Mouse (Mus musculus): ENCODE data around the gene 1700067K01Rik.
A peak's percentile ranks its signal among the peaks of the same experiment; 100 is the strongest.

1700067K01Rik gene

DNA sequence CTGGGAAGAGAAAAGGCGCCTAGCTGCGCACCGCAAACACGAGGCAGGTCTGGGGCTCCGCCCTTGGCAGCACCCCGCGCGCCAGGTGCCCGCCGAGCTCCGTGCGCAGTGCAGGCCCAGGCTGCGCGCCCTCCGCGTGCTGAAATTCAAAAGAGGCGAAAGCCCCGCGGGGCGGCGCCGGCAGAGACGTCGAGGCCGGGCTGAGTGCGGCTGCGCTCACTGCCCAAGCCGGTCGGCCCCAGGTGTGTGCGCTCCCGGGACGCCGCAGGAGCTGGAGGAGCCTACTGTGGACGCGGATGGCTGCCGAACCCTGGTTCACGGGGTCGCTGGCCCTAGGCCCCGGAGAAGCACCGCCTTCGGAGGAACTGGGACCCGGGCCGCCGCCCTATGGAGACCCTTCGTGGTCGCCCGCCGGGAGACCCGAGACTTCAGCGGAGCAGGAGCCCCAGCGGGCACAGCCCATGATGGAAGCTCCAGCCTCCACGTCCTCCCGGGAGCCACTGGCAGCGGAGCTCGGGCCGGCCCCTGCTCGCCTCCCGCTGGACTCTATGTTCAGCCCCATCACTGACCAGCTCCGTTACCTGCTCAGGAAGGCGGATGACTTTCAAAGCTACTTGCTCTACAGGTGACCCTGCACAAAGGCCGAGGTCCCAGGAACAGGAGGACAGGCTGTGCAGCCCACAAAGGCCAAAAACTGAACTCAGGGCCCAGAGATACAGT lies at the start of gene 1700067K01Rik:
TSS of gene 1700067K01Rik (plus strand) at position 222 of the 720 bp plus-strand sequence.
- DNase-seq = no peak

GRCm38 (mm10) chr8:83954749-83955105 lies 46.6 kb upstream of the 1700067K01Rik start:
- DNase-seq = no peak

DNA sequence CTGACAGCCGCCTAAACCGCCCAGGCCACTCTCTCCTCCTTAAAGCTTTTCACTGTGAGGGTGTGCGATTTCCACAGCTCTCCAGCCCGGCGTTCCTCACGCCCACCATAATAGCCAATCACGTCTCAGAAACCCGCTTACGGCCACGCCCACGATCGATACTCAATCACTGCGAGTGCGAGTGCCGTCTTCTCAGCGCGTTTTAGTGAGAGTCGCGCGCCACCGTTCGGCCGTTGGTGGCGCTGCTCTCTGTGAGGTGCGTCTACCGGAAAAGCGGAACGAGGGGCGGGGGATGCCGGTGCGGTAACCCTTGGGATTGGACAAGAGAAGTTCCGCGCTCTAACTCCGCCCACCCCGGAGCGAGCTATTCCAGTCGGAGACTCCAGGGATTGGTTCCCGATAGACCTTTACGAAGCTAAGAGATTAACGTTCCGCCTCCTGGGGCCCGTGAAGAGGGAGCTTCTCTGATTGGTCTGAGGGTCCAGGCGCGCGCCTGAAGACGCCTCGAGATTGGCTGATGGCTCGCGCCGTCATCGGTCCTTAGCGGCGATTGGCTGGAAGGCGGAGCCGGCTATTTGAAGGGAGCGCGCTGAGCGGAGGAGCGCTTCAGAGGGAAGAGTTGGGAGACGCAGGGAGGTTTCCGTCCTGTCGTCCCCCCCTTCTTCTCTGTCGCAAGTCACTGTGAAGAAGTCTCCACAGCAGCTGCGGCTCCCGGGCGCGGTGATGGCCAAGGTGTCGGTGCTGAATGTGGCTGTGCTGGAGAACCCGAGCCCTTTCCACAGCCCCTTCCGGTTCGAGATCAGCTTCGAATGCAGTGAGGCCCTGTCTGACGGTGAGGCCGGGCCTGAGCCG lies 46.0 kb upstream of the 1700067K01Rik start, which contains the start of the genes Gm10644 and Asf1b:
TSS of gene Gm10644 (minus strand) at position 100 of the 852 bp plus-strand sequence.
TSS of gene Asf1b (plus strand) at position 402 of the 852 bp plus-strand sequence.
- peak; percentile 100 for DNase-seq

DNA sequence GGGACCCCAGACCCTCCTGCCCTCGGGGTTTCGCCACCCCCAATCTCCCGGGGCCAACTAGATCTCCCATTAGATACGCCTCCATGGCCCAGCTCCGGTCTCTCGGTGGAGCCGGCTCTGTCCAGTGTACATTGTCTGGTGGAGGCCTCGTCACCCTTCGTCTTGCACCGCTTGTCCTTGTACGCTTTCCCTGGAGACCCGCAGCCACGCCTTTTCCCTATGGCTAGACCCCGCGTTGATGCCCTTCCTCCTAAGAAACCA lies 45.4 kb upstream of the 1700067K01Rik start:
- no peak for DNase-seq

- DNase-seq = peak; percentile 52
Measured at GRCm38 (mm10) chr8:83956789-83957188, 44.5 kb upstream of the 1700067K01Rik start.

DNA sequence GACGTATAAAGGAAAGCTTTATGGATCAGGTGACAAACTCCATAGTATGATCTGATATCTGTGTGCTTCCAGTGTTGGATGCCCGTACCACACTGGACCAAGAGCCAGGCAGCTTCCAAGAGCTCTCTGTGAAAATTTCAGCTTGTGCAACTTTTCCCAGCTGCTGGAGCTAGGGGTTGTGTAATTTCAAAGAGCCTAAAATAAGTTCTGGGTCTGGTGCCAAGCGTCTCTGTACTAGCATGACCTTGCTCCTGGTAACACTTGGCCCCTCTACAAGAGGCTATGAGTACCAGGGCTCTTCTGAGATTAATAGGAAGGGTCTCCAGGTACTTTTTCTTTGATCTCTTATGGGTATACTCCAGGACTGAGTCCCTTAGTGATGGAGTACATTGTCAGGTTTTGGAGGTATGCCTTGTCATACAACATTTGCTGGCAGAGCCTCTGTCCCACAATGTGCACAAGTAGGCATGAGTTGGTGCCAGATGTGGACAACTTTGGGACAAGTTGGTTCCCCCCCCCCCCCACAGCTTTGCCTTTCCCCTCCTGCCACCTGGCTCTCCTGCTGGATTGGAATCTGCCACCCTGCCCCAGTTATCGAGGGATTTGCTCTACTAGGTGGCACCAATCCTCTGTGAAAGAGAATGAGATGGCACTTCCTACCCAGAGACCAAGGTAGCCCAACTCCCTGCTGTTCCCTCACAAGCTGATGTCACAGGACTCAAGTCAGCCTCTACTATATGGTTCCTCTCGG lies 37.1 kb upstream of the 1700067K01Rik start:
- no peak for DNase-seq

DNA sequence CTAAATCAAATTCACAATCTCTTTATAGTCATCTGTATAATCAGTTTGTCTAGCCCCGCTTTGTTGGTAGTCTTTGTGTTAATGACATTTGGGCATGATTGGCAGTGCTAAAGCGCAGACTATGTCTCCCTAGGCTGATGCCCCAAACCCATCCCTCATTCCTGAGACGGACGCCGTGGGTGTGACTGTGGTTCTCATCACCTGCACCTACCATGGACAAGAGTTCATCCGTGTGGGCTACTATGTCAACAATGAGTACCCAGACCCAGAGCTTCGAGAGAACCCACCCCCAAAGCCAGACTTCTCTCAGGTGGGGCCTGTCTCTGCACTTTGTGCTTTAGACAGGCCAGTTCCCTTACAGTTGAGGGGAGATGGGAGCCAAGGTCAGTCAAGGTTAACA lies 33.6 kb upstream of the 1700067K01Rik start:
- DNase-seq = no peak

GRCm38 (mm10) chr8:83971121-83971520 lies 30.2 kb upstream of the 1700067K01Rik start:
- no peak for DNase-seq

GRCm38 (mm10) chr8:83971661-83972060 lies 29.6 kb upstream of the 1700067K01Rik start:
- DNase-seq = no peak

DNA sequence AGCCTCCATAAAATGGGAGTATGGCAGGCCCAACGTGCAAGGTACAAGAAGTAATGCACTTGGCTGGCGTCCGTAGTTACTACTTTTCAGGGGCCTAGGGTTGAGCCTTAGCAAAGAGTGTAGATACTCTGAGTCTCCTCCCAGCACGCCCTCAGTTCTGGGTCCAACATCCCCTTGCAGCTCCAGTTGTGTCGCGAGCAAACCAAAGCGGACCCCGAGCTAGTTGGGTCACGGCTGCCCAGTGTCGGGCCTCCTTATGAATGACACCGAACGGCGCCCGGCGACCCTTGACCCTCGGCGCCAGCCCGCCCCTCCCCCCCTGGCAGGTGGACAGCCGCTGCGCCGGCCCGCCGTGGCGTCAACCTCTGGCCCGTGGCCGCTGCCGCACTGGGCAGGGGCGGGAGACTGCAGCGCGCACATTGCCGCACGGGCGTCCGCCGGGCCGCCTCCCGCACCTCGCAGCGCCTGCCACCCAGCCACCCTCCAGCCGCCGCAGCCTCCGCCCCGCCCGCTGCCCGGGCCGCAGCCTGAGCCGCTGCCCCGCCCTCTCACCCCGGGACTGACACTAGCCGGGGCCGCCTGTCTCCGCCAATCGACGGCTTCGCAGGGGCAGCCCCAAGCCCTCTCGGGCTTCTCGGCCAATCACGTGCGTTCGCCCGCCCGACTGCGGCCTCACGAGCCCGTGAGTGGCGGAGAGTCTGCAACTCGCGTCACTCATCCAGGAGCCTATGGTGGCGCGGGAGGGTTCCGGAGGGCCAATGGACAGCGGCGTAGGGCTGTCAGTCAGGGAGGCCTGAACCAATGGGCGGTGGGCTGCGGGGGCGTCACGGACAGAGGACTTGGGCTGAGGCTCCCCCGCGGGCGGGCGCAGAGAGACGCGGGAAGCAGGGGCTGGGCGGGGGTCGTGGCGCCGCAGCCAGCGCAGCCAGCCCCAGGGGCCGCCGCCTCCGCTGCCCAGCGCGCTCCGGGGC lies 28.9 kb upstream of the 1700067K01Rik start, which contains the start of gene Prkaca:
TSS of gene Prkaca (plus strand) at position 844 of the 971 bp plus-strand sequence.
- DNase-seq = peak; percentile 100

DNA sequence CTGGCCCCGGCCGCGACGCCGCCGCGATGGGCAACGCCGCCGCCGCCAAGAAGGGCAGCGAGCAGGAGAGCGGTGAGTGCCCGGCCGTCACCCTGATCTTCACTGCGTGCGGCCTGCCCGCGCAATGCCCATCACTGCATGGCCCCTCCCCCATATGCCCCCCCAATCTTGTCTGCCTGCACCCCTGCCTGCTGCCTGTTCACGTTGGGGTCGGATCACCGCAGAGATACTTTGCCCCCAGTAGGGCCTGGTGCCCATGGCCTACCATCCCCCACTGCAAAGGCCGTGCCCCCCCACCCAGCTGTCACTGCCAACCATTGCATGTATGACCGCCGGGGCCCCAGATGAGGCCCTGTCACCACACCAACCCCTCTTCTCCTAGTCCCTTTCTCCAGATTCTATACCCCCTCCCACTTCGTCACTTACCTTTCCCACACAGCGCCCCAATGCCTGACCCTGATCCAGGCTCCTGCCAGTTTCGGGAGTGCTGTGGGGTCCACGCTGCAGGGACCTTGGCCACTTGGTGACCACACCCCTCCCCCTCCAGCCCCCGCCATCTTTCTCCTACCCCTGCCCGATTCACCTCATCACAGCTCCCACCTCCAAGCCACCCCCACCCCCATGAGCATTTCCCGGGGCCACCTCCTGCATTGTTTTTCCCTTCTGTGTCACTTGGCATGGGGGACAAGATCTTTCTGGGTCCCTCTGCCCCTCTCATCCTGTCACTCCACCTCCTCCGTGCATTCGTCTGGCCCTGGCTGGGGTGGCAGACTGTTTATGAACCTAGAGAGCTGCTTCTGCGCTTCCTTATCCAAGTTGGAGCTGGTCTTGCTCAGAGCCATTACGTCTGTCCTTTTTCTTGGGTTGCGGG lies 27.9 kb upstream of the 1700067K01Rik start:
- DNase-seq = no peak

GRCm38 (mm10) chr8:83974521-83974920 lies 26.8 kb upstream of the 1700067K01Rik start:
- DNase-seq = no peak

GRCm38 (mm10) chr8:83976101-83976630 lies 25.1 kb upstream of the 1700067K01Rik start:
- DNase-seq = no peak

GRCm38 (mm10) chr8:83976779-83977350 lies 24.4 kb upstream of the 1700067K01Rik start:
- no peak for DNase-seq

DNA sequence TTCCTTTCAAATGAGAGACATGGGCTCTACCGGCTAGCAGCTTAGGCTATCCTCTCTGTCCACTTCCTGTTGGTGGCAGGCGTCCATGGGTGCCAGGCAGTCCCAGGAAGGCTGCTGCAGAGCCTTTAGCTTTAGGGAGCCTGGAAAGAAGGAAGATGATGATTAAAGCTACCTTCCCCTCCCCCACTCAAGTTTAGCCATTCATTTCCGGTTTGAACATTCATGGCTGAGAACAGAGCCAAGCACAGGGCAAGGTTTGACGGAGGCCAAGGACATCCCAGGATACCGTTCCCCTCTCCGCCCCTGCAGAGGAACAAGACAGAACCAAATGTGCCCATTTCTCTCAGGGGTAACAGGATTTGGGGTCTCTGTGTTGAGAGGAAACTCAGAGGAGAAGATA lies 23.7 kb upstream of the 1700067K01Rik start:
- no peak for DNase-seq

DNA sequence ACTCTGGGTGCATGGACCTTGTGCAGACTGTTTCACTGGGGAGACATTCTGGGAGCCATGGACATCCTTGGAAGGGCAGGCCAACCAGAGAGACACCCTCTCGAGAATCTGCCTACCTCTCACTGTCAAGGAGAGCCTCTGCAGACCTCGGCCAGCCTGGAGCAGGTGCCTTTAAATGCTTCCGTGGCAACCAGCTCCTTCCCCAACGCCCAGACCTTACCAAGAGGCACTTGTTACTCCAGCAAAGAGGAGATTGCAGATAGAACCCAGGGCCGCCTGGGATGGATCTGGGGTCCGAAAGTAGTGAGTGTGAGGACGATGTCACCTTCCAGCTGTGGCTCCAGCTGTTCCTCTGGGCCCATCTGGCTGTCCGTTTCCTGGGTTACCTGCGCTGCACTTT lies 23.1 kb upstream of the 1700067K01Rik start:
- DNase-seq = no peak

- DNase-seq = no peak
Measured at GRCm38 (mm10) chr8:83980250-83980649, 21.1 kb upstream of the 1700067K01Rik start.

GRCm38 (mm10) chr8:83980845-83981244 lies 20.5 kb upstream of the 1700067K01Rik start:
- no peak for DNase-seq

GRCm38 (mm10) chr8:83981533-83981932 lies 19.8 kb upstream of the 1700067K01Rik start:
- no peak for DNase-seq

- no peak for DNase-seq
Measured at GRCm38 (mm10) chr8:83982449-83982848, 18.9 kb upstream of the 1700067K01Rik start.

Measured in embryo, embryonic 11 days (tissue).